Mouse (Mus musculus): ENCODE data around the gene Rnf114. TPM values are rescaled to one million over a fixed set of nuclear protein-coding genes. Genes with fewer than 3 reads are reported as not detected.

Rnf114 gene
- total and polyA plus RNA-seq, 3 experiments, result 40.8 to 50.4 (median 45.6) TPM

DNA sequence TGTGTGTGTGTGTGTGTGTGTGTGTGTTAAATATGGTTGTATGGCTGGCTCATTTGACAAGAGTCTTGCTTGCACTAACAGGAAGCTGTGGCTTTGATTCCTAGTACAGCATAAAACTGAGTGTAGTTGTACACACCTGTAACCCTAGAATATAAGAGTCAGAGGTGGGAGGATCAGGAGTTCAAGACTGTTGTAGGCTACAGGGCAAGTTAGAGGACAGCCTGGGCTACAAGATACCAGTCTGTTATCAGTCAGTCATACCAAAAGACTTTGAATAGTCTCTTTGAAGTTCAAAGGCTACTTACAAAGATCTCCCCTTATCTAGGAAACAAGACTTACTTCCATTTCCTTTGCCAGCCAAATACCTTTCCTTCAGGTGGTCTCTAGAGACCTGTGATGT lies 41.4 kb downstream of the Rnf114 start:
- Histone ChIP-seq H3K4me1 (ENCODE audit: control insufficient read depth in 1 of 2, insufficient read depth in 2 of 2) (peaks cover 12 to 19% of the 10 kb centered on the region in 2 experiments), H3K9ac (ENCODE audit: insufficient read depth, low read depth) (no peak overlapping the region), H3K9me3 (replicated peaks; ENCODE audit: low read length) (no peaks in the 10 kb centered on the region), H3K4me3 (replicated peaks in 1 of 3; ENCODE audit: low read depth in 2 of 3, low read length in 2 of 3, poor library complexity in 1 of 3) (no peak overlapping the region), H3K4me2 (ENCODE audit: insufficient read depth, low read depth, poor library complexity, severe bottlenecking) (no peak overlapping the region), H3K27me3 (replicated peaks) (no peaks in the 10 kb centered on the region), H3K79me2 (replicated peaks; ENCODE audit: control insufficient read depth, extremely low read depth, insufficient read depth, poor library complexity, severe bottlenecking) (peaks cover 4% of the 10 kb centered on the region), H3K27ac (ENCODE audit: insufficient read depth, low read depth) (no peak overlapping the region), H3K36me3 (replicated peaks in 1 of 2; ENCODE audit: control insufficient read depth in 1 of 2, insufficient read depth in 1 of 2, low read length in 1 of 2) (peaks cover under 1 to 3% of the 10 kb centered on the region in 2 experiments)
- no peak for DNase-seq (ENCODE audit: extremely low read depth)
- dilution Hi-C loops (cut with MboI; ENCODE audit: extremely low pct_ligation_motif_present, extremely low pct_unique_long_range_greater_than_20kb, low sequenced_read_pairs) (no loop called here), in situ Hi-C loops (cut with MboI; ENCODE audit: low pct_ligation_motif_present, low pct_unique_long_range_greater_than_20kb, low sequenced_read_pairs) (loop anchor here (5.0 to 10.0 kb wide), 3 partner anchors 68 to 371 kb away; no protein-coding TSS in a partner anchor)
- TF ChIP-seq USF1 (IDR thresholded peaks at IDR 0.05; ENCODE audit: low read depth, low read length), result no peak
- no peak for TF ChIP-seq RCOR1 (conservative IDR thresholded peaks at IDR 0.05; ENCODE audit: low read depth, low read length)
- TF ChIP-seq TBP (conservative IDR thresholded peaks at IDR 0.05; ENCODE audit: low read depth, low read length), result no peak
- no peak for TF ChIP-seq CHD2 (IDR thresholded peaks at IDR 0.05; ENCODE audit: low read length)
- no peak for TF ChIP-seq NELFE (IDR thresholded peaks at IDR 0.05; ENCODE audit: low read depth, low read length)
- no peak for TF ChIP-seq SMC3 (IDR thresholded peaks at IDR 0.05; ENCODE audit: low read depth, low read length)

DNA sequence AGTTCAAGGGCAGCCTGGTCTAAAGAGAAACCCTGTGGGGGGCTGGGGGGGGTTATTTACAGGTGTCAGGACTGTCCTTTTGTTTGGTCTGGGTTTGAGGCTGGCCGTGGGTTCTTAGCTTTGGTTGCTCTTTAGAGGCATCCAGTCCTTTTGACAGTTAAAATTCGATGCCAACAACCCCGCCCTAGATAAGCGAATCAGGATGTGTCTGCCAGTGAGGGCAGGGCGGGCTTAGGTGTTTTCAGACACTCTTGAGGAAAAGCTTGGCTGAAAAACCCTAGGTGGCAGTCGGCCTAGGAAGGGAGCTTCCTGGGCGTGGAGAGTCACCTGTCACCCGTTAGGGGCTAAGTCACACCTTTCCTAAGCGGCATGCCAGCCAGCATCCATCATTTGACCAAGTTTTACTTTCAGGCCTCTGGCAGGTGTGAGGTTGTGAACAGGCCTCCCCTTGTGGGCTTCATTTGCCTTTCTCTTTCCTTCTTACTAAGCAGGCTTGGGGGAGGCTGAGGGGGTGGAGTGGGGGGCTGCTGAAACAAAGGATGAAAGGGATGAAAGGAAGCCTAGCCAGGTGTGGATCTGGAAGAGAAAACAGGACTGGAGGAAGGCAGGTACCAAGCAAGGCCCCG lies 44.0 kb downstream of the Rnf114 start:
- Histone ChIP-seq H3K36me3 (replicated peaks in 1 of 2; ENCODE audit: control insufficient read depth in 1 of 2, insufficient read depth in 1 of 2, low read length in 1 of 2) (peaks cover 7 to 27% of the 10 kb centered on the region in 2 experiments), H3K9me3 (replicated peaks; ENCODE audit: low read length) (no peaks in the 10 kb centered on the region), H3K27me3 (replicated peaks) (no peaks in the 10 kb centered on the region), H3K9ac (ENCODE audit: insufficient read depth, low read depth) (no peak overlapping the region; the same call in 1 of the 2 replicates), H3K79me2 (replicated peaks; ENCODE audit: control insufficient read depth, extremely low read depth, insufficient read depth, poor library complexity, severe bottlenecking) (peaks cover 7% of the 10 kb centered on the region), H3K4me2 (ENCODE audit: insufficient read depth, low read depth, poor library complexity, severe bottlenecking) (peak overlapping the region; percentile 79), H3K4me1 (ENCODE audit: control insufficient read depth in 1 of 2, insufficient read depth in 2 of 2) (peaks cover 16 to 34% of the 10 kb centered on the region in 2 experiments), H3K4me3 (replicated peaks in 1 of 3; ENCODE audit: low read depth in 2 of 3, low read length in 2 of 3, poor library complexity in 1 of 3) (peak overlapping the region in 1 of 3 experiments; percentile 38), H3K27ac (ENCODE audit: insufficient read depth, low read depth) (no peak overlapping the region)
- dilution Hi-C loops (cut with MboI; ENCODE audit: extremely low pct_ligation_motif_present, extremely low pct_unique_long_range_greater_than_20kb, low sequenced_read_pairs) (no loop called here), in situ Hi-C loops (cut with MboI; ENCODE audit: low pct_ligation_motif_present, low pct_unique_long_range_greater_than_20kb, low sequenced_read_pairs) (loop anchor here (10.0 kb wide), 1 partner anchor 368 kb away; no protein-coding TSS in a partner anchor)
- TF ChIP-seq IRF4 (IDR thresholded peaks at IDR 0.05; ENCODE audit: low read depth, low read length), result peak; percentile 85
- TF ChIP-seq MEF2A (IDR thresholded peaks at IDR 0.05; ENCODE audit: borderline replicate concordance, low read depth, low read length), result 0 out of 2 replicates have a peak, but pooled peaks have one; percentile 10
- TF ChIP-seq SMC3 (IDR thresholded peaks at IDR 0.05; ENCODE audit: low read depth, low read length), result no peak
- peak; percentile 80 for TF ChIP-seq BHLHE40 (IDR thresholded peaks at IDR 0.05; ENCODE audit: low read depth, low read length)
- TF ChIP-seq MAZ (IDR thresholded peaks at IDR 0.05; ENCODE audit: low read depth, low read length), result 0 out of 2 replicates have a peak, but pooled peaks have one; percentile 57
- TF ChIP-seq ELF1 (IDR thresholded peaks at IDR 0.05; ENCODE audit: low read depth, low read length), result 0 out of 2 replicates have a peak, but pooled peaks have one; percentile 10
- no peak for DNase-seq (ENCODE audit: extremely low read depth)
